Mouse (Mus musculus) olfactory bulb, adult 2 months (tissue): ENCODE measurements around the gene Pitpnm3.

ENCODE experiments used
- CTCF ChIP-seq: fragments of 200-500 bp; IDR thresholded peaks from 2 replicates; pipeline ENCODE4 v1.5.1; 2012; ENCODE audit warnings: low read depth, mild to moderate bottlenecking, low read length, moderate library complexity; ENCODE audit not compliant: insufficient read depth
- POLR2A ChIP-seq: fragments of 200-500 bp; IDR thresholded peaks from 2 replicates; pipeline ENCODE4 v1.6.1; 2012; ENCODE audit warnings: mild to moderate bottlenecking, low read depth, low read length, moderate library complexity; ENCODE audit not compliant: insufficient read depth

DNA sequence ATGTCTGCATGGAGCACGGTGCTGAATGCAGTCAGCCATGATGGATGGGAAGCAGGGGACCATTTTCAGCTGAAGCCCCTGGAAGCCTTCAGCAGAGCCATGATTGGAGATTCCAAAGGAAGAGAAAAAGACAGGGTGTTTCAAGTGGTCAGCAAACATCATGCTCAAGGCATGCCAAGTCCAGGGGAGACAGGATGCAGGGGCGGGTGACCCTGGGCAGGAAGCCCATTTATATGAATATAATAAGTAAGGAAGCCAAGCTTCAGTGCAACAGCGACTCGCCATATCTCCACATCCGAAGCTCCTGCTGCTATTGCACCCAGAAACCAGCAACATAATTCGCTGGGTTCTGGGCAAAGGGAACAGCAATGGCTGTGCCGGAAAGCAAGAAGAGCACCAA is 41.1 kb downstream of the Pitpnm3 start:
- TF ChIP-seq CTCF (no peak), POLR2A (no peak)
